Mouse (Mus musculus) embryo, embryonic 9.5 days (tissue): Measurements from ENCODE around the gene Angptl4.
"Not testable (repeated sequence)": the region's sequence is repeated elsewhere in the genome, so short reads cannot be mapped to it uniquely, and the experiment has no call there.

ENCODE experiments used
- DNase-seq: peaks from one replicate; pipeline ENCODE4 v3.0.0-alpha.2; 2017; ENCODE audit errors: extremely low spot score

Angptl4 gene

DNA sequence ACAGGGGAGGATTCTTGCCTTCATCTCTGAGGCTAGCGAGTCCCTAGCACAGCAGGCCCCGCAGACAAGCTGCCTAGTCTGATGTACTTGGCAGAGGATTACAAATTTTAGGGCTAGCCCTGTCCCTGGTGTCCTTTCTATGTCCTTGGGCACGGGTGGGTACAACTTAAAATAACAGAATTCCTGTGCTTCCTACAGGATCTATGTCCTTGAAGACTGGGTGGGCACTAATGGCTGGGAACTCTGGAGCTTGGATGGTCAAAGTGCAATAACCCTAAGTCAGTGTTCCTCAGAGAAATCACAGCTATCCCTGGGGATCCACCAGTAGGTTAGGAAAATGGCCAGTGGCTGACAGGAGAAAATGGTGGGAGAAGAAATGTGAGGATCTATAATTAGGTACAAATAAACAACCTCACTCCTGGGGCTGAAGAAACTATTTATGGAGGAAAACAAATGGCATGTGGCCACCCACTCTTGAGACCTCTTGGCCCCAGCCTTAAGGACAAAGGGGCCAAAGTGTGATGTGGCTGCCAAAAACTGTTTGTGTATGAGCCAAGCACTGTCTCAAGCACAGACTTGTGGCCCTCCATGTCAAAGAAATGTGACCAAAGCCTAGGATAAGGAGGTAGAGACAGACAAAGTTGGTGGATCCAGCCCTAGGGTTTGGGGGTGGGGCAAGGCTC, 25.4 kb downstream of the Angptl4 start:
- DNase-seq, result no peak

DNA sequence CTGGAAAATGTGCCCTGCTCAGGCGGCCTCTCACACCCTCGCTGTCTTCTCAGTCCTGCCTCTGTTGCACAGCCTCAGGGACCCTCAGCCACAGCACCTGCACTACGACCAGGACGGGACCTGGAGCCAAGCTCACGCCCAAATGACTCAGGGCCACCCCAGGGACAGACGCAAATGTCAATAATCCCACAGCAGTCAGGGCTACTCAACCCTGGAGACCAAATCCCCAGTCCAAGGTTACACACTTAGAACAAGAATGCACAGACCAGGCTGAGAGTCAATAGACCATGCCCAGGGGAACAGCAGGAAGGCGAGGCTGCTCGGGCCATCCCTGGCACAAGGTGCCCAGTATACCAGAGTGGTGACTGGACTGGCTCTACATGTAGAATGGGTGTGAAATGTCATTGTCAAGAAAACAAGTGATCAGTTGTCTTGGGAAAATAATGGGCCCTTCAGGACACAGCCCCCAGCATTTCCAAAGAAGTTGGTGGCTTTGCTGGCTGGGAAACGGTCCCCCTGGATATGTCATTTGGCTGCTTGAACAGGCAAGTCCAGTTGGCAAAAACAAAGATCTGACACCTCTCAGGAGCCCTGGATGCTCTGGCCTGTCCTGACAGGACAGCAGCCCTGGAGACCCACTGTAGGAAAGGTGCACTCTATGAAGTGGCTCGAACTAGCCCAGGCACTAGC, 26.1 kb downstream of the Angptl4 start:
- DNase-seq, result no peak

DNA sequence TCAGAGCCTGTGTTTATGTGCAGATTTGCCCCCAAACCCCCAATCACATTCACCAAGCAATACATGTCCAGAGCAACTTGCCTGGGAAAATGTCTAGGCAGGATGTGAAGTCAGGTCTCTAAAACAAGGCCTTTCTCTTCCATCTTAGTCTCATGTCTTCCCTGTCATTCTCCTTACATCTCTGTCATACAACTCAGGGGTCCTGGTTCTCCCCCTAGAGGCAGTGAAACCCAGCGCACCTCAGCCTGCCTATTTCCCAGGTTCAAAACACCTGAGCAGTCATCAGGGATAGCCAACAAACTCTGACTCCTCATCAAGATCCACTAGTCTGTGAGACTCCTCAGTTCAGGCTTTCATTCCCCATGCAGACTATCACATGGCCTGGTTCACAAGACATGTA, 27.0 kb downstream of the Angptl4 start:
- no peak for DNase-seq

DNA sequence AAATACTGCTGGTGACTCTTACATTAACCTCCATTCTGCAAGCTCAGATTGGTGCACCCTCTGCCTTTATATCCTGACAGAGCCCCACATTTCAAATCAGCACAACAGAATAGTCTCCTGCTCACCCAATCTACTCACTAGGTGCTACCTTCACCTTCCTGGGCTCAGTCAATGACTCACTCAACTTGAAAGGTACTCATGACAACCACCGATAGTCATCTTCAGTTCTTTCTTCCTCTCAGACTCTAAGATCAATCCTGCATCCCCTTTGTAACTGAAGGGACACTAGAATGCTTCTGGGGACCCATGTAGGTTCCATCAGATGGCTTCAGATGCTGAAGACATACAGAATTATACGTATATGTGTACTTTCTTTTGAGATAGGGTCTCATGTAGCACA, 29.3 kb downstream of the Angptl4 start:
- DNase-seq, result no peak

DNA sequence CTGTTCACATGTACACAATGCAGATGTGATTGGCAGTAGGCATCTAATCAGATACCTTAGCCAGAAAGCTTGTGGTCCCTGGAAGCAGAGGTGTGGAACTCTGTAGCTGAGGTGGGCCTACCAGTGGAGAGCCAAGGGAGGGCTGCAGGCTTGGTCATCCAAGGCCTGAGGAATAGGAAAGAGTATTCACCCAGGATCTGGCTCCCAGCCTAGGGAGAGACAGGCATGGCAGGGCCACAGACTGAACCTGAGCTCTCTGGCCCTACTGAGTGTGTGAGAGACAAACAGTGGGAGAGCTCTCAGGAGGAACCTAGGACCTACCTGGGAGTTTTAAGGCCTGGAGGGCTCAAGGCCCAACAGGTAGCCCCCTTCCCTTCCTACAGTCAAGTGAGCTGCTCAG, 30.4 kb downstream of the Angptl4 start:
- no peak for DNase-seq

DNA sequence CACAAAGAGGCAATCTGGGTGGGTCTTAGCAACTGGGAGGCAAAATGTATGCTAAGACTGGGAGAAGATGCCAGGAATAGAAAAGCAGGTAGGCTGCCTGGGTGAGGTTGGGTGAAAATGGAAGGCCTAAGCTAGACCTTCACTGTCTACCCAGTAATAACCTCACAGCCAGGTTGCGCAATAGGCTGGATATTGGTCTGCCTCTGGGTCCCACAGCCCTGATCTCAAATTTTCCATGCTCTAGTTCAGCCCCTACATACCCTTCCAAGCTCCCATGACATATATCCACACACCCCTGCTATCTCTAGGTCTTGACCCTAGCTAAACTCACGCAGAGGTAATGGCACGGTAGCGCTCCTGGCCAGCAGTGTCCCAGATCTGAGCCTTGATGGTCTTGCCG, 32.2 kb downstream of the Angptl4 start:
- no peak for DNase-seq

DNA sequence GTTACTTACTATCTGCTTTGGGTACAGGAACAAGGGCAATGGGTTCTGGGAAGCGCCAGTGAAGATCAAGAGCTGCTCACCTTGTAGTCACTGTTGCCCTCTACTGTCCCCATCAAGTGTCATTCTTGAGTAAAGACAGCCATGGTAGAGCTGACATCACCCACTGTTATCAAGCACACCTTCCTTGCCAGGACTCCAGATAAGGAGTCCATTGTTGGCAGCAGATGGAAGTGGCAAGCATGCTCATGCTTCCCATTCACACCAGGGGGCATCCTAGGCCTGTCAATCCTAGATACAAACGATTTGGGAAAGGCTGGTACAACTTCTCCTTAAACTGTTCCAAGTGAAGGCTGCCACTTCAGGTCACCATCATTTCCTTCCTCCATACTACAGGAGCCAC, 35.6 kb downstream of the Angptl4 start:
- no peak for DNase-seq

DNA sequence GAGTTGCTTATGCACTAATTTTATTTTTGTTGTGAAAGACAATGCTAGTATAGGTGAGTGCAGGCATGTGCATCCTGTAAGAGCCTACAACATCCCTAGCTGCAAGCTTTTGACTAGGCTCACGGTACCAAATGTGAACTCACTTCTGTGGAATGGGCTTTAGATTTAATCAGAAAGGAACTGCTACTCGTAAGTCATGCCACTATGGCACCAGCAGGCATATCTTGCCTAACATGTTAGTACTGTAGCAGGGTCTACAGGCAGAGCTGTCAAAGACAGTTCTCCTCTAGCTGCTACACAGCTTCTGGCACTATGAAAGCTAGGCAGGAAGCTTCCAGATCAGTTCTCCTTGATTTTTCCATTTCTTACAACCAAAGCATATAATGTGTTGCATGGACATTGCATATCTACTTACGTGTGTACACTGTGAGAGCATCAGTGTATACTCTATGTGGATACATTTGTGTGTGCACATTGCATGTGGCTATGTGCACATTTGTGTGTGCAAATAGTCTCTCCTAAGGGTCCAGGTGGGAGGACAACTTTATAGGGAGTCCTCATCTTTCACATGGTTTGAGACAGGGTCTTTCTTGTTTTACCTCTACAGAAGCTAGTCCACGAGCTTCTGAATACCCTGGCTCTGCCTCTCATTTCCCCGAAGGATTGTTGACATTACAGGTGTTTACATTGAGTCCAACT, 36.8 kb downstream of the Angptl4 start:
- no peak for DNase-seq

DNA sequence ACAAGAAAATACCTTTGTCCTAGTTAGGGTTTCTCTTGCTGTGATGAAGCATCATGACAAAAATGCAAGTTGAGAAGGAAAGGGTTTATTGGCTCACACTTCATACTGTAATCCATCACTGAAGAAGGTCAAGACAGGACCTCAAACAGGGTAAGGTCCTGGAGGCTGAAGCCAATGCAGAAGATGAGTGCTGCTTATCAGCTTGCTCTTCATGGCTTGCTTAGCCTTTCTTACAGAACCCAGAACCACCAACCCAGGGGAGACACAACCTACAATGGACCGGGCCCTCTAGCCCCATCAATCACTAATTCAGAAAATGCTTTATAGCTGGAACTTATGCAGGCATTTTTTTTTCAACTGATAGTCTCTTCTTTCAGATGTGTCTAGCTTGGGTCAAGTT, 39.2 kb downstream of the Angptl4 start:
- DNase-seq, result no peak

DNA sequence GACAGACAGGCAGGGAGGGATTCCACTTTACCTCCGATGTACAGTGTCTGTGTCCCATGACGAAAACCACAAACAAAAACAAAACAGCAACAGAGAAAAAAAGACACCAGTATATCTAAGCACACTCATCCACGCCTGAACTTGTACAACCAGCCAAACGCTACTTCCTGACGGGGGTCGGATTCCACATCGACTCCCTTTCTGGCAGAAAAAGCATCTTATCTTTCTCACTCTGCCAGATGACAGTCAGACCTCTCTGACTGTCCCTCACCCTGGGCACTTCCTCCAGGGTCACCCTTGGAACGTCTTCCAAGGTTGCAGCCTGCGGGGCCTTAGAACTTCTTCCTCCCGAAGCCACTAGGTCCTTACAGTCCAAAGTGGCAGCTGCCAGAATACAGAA, 48.1 kb downstream of the Angptl4 start:
- not testable (repeated sequence) for DNase-seq

DNA sequence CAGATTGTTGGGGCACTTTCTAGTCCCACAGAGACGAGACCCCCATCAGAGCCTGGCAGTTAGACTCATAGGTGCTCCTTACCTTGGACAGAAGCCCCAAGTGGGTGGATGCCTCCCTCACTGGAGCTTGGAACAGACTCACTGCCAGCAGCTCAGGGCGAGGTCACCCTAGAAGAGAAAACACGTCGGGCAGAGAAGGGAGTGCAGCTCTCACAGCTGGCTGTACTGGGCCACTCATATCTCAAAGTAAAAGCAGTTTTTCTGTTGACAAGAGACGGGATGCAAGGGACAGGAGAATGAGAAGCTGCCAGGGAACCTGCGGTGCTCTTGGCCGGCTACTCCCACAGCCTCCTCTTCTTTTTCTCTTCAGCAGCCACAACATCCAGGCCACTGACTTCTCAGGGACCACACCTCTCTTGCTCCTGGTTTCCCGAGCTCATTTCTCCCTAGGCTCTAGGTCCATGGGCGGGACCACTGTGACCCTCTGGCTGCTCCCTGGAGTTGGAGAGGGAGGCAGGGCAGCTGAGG, 49.0 kb downstream of the Angptl4 start:
- DNase-seq, result not testable (repeated sequence)

DNA sequence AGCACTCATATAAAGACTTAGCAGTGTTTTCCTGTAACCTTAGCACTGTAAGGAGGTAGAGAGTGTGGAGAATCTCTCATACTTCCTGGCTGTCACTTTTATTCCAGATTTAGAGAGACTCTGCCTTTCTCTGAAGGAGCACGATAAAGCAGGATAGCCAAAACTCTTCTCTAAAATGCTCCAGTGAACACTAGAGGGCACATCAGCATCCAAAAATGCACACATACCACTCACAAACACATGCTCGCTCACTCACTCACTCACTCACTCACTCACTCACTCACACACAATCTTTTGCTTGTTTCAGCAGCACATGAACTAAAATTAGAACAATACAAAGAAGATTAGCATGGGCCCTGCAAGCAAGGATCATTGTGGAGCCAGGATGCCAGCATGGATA, 52.4 kb downstream of the Angptl4 start:
- DNase-seq, result no peak

DNA sequence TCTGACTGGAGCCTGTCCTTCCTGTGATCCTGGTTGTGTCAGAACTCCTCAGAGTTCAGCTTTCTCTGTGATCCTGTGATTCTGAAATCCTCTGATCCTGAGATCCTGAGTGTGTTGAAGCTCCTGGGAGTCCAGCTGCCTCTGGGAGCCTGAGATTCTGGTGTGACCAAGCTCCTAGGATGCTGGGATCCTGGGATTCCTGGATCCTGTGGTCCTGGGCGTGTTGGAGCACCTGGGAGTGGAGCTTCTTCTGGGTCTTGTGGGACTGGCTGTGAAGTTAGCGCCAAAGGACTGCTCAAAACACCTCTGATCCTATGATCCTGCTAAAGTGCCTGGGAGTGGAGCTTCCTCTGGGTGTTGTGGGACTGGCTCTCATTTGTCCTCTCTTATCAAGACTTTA, 53.2 kb downstream of the Angptl4 start:
- no peak for DNase-seq
